Mouse (Mus musculus) frontal cortex, adult 2 months (tissue): ENCODE results near the gene Zfp536. TPM values are rescaled to one million over a fixed set of nuclear protein-coding genes. Genes with fewer than 3 reads are reported as not detected.

ENCODE experiments used
- DNase-seq, 2 experiments: peaks; one replicate each; pipeline ENCODE4 v3.0.0; 2022; ENCODE audit warnings: low spot score in 1 of 2; ENCODE audit errors: extremely low spot score in 1 of 2
- polyA plus RNA-seq: library from polyadenylated mRNA; depleted of rRNA; stranded (reverse); fragments of >200 nt; gene quantifications from 2 replicates; pipeline ENCODE4 v1.2.3, GENCODE M21; 2012

The Zfp536 gene
- polyA plus RNA-seq, 1 experiment, result 20.3 TPM

DNA sequence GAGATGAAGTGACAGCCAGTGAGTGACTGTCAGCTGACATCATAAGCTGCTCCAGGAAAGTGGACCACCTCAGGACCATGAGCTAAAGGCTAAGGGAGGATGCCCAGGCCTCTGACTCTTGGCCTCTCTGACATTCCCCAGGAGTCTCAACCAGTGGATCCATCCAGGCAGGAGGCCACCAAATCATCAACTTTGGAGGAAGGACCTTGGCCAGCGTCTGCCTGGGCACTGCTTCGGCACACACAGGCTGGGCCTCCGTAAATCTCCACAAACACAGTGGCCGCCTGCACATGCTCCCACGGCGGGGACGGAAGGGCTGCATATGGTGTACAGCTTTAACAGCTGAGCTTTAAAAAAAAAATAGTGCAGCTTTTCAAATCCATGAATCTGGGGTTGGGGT is 210.9 kb downstream of the Zfp536 start:
- DNase-seq, result no peak

DNA sequence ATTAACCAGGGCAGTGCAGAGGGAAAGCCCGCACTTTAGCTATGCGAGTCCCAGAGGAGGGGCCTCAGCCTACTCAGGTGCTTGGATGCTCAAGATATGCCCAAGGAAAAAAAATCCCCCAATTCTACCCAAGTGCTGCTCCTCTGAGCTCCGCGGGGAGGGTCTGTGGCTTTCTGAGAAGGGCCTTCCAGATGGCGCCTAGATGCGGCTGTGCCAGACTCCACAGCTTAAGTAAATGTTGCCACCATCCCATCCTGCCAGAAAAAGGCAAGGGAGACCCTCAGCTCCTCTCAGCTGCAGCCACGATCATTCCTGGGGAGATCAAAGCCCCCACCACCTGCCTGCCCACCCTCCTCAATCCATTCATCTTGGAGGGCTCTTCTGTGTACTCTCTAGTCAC is 212.9 kb downstream of the Zfp536 start:
- DNase-seq, result no peak

DNA sequence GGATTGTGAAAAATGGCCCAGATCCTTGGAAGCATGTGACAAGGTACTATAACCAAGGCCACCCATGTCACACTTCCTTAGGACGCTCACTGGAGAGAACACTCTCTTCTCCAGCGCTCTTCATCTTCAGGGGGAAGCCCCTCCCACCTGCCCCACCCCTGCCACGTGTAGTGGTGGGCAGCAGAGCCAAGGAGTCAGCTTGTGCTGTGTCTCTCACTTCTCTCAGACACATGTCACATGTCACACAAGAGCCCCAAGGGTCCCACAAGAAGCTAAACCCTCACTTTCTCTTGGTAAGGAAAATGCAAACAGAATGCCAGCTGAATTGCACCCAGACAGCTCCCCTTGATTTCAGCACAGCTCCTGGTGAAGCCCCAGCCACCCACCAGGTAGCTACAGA is 213.6 kb downstream of the Zfp536 start:
- DNase-seq, result no peak

DNA sequence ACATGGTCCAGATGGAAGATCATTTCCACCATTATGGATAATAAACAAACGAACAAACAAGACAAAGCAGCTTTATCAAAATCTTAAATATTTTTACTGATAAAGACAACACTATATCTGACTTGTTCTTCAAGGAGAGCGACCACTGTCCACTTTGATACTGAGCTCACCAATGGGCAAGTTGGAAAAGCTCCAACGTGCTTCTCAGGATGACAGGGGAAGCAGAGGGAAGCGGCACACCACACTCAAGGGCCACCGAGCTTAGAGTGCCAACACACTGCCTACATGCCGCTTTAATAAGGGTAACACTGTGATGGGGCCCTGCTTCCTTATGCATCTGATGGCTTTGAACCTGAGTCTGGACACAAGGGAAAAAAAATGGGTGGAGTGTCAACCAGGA is 214.1 kb downstream of the Zfp536 start:
- no peak for DNase-seq

DNA sequence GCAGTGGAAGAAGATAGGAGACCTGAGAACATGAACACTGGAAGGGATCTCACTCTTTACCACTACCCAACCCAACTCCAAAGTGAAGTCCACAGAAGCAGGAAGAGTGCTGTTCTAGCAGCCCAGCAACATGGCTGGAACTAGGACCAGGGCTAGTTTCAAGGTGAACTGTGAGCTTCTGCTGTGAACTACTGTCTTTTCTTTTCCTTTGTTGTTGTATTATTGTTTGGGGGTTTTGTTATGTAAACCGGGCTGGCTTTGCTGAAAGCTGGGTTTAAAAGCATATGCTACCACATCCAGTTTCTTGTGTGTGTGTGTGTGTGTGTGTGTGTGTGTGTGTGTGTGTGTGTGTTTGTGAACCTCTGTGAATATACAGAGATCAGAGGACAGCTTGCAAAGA is 216.6 kb downstream of the Zfp536 start:
- no peak for DNase-seq

DNA sequence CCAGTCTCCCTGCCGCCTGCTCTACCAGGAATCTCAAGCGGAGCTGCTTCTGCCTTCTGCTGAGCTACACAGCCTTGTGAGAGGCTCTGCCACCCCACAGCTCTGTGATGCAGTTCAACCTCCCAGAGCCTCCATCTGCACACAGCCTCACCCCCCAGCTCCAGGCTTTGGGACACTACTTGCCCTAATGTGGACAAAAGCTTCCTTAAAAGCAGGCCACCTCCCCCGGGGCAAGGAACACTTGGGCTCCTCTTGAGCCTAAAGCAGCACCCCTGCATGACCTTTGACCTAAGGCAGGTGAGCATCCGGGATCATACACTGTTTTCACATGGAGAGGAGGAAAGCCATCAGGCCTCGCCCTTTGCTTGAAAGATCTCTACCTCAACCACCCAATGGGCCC is 219.0 kb downstream of the Zfp536 start:
- DNase-seq, result no peak

DNA sequence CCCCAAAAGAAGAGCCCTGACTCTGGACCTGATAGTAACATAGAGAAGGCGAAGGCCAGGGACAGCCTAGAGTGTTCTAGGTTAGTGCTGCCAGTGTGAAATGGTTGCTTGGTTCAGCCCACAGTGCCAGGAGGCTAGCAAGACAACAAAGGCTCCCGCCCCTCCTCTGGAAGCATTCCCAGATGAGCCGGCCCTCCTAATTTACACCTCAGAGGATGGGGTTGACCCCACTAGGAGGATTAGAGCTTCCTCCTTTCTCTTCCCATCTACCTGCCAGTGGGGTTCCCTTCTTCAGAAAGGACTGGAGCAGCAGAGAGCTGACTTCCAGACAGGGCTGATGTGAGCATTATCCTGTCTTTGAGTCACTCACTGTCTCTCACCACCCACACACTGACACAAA is 219.8 kb downstream of the Zfp536 start:
- no peak for DNase-seq

DNA sequence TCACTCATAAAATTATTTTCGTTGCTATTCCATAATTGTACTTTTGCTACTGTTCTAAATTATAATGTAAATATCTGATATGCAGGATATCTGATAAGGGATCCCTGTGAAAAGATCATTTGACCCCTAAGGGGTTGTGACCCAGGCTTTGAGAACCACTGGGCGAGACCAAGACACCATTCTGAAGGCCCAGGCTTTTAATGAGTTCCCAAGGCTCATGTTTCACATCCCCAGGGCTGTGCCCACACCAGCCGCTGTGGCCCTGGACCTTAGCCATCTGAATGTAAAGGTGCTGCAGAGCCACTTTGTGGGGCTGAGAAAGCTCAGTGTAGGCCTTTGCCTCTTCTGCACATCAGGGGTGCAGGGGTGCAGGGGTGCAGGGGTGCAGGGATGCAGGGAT is 221.1 kb downstream of the Zfp536 start:
- DNase-seq, result no peak

DNA sequence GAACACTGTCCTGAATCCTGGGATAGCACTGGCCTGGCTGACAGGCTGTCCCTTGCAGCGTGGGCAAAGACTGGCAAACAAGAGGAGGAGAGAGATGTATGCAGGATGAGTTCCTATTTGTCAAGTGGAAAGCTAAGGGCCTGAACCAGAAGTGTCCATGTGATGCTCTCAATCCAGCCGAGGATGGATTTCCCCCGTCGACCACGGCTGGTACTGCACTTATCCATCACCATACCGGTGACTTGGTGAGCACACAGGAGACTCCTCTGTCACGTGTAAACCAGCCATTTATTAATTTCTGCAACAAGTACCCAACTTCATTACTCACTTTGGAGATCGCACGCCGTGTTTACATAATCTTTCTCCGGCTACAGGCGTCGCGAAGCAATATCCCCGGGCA is 224.6 kb downstream of the Zfp536 start:
- DNase-seq, result no peak

DNA sequence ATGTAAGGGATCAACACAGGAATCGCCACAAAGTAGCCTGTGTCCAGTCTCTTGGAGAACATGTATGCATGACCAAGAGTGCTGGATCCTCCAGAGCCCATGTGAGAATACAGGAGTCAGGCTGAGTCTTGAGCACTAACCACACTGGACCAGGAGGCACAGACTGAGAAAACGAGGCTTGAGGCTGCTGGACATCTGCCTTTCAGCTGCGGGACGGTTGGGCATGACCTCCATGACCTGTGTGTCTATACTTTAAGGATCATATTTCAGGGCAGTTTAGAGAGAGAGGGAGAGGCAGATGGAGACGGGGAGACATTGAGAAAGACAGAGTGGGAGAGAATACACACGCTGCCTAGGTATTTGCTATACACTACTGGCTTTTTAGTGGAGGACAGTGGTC is 229.4 kb downstream of the Zfp536 start:
- no peak for DNase-seq

DNA sequence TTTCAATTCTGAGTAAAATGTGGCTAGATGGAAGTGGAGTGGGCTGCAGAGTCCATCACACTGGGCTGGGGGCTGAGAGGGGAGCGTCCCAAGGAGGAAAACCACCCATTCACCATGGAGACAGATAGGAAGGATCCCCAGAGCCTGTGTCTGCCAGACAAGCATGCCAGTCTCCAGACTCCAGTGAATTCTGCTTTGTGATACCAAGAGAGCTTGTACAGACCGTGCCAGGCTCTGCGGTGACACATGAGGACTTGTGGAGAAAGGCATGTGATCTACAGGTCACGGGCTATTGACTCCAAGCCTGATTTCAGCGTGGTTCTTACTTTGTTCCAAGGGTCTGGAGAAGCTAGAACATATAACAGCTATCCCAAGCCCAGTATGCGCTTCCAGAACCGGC is 230.5 kb downstream of the Zfp536 start:
- DNase-seq, result no peak

DNA sequence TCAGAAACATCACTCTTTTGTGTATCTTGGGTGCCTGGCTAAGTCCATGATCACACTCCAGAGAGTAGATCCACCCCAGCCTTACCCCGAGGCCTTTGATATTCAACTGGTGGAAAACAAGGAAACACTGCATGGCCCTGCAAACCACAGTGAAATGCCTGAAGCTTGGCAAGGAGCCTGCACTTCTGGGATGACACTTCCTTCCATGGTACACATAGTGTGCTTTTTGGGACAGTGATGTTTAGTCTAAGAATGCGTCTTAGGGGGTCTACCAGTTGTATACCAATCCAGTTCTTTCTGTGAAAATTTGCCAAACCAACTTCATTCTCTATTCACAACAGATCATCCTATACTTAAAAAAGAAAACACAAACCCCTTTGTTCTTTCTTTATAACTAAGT is 242.3 kb downstream of the Zfp536 start:
- no peak for DNase-seq

DNA sequence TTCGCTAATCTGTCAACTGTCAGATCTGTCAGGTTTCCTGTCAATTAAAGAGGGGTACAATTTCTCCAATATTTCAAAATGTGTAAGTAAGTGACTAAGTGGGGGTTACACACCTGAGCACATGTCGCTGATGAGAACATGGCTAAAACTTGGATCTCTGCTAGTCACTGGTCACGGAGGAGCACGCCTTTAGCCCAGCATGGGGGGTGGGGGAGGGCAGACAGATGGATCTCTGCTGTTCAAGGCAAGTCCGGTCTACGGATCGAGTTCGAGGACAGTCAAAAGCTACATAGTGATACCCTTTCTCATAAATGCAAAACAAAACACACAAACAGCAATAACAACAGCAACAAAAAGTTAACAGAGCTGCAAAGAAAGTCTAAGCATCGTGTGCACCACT is 245.1 kb downstream of the Zfp536 start:
- DNase-seq, result no peak

DNA sequence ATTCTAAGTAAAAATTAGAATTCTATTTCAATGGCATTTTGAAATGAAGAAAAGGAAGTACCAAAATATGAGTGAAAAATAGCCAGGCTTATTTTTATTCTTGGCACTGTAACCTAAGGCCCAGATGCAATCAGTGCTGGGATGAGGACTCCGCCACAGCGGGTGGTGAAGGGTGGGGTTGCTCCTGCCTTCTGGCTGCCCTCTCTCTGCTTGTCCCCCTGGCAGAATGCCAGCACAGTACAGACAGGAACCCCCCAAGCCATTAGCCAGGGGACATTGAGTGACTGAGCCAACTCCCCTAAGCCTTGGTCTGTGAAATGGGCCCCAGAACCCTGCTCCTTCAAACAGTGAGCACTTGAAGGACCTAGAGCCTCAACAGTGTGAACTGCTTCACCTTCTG is 245.6 kb downstream of the Zfp536 start:
- DNase-seq, result no peak

DNA sequence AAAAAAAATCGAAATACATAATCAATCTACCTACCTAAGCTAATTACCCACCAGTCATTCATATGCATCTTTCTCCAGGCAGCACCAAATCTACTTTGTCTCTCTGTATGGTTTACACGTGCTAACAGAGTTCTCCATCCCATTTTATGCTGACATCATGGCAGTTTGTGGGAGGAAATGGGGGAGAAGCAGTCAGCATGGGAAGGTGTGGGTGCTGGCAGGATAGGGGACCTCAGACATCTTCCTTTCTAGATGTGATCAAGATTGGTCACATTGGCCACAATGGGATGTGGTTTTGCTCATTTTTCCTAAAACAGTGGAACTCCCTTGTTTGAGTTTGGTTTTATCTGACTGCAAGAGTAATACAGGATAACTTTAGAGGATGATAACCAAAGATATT is 252.0 kb downstream of the Zfp536 start:
- no peak for DNase-seq

DNA sequence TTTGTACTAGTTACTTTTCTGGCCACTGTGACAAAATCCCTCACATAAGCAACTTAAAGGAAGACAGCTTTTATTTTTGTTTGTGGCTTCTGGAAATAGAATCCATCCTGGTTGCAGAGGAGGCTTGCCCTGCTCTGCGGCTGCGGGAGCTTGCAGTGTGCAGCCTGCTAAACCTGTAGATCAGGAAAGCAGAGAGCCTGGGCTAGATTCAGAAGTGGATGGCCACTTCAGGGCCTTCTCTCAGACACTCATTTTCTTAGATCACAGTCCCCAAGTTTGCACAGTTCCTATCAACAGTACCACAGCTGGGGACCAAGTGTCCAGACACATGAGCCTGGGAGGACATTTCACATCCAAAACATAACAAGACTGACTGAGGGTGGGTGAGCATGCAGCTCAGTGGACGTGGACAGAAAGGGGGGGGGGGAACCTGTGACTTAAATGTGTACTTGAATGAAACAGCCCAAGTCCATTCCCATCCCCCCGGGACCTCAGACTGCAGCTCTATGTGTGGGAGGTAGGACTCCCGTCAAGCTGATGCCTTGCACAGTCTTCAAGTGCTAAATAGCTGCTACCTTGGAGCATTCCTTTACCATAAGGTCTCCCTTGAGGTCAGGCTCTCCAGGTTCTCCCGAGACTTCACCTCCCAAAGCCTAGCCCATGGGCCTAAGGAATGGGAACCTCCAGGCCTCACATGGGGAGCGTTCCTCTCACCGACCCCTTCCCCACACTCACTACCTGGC is 262.3 kb downstream of the Zfp536 start:
- no peak for DNase-seq

DNA sequence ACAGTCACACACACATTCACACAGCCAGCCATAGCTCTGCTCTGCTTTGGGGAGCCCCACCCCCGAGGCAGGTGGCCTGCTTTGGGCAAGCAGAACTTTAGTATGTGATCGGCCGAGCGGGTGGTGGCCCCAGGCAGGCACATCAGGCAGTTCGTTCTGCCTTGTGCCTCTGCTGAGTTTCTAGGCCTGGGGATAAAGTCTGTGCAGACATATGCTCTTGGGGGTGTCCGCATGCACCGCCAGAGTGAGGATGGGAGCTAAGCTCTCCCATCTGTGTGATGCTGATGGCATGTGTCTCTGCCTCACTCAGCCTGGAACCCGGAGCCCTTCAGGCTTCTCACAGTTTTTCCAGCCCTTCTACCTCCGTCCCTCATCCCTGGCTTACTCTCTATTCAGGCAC is 263.7 kb downstream of the Zfp536 start:
- no peak for DNase-seq

DNA sequence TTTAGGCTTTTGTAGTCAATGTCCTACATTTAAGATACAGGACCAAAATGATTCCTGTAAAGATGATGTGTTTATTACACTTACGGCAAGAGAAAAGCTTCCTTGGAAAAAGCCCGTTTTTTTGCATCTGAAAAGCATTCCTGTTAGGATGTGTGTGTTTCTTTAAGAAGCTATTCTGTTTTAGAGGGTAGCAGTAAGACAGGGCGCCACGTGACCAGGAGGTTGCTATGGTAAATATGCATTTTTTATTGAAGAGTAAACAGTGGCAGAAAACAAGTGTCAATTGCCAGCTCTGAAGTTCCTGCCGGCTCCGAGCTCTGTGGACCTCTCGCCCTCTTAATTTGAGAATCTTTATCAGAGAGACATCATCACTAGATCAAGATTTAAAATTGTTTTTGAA is 267.9 kb downstream of the Zfp536 start:
- no peak for DNase-seq

DNA sequence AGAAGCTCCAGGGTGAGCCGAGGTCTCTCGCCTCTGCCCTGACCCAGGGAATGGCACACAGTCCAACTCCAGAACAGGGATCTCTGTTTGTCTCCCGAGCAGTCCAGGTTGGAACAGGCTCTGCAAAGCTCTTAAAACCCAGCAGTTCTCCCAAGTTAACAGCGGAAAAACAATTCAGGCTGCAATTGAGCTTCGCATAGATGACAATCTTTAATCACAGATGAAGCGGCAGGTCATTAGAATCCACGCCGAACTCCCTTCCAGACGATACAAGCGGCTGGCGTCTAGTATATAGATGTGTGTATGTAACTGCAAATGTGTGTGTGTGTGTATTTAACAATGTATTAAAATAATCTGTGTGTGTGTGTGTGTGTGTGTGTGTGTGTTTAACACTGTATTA is 268.3 kb downstream of the Zfp536 start:
- DNase-seq, result no peak

DNA sequence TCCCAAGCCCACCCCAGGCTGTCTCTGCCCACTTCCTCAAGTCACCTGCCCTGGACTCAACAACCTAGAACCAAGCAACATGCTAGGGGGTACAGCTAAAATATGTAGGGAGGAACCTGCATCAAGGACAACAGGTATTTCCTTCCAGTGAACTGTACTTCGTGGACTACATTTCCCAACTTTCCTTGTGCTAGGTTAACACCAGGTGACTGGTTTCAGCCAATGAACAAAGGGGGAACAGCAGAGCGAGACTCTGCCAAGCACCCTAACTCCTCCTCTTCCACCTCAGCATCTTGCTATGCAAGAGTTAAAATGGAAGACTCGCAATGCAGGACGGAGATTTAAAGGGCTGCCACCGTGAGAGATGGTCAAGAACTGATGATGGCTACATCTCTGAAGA is 274.6 kb downstream of the Zfp536 start:
- DNase-seq, result no peak

DNA sequence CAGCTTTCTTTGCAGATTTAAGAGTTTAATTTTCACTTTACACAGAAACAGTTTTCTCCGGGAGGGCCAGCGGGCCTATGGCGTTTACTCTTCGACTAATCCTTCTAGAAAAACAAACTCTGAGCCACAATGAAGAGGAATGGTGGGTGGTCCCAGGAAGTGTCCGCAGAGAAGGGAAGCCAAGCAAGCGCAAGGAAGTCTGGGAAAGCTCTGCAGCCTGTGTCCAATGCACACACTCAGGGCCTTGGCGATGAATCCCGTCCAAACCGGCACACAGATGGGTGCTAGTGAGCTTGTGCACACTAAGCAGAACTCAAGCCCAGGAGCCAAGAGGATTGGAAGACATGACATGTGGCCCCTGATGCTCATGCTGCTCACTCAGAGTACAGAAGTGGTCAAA is 276.9 kb downstream of the Zfp536 start:
- no peak for DNase-seq

DNA sequence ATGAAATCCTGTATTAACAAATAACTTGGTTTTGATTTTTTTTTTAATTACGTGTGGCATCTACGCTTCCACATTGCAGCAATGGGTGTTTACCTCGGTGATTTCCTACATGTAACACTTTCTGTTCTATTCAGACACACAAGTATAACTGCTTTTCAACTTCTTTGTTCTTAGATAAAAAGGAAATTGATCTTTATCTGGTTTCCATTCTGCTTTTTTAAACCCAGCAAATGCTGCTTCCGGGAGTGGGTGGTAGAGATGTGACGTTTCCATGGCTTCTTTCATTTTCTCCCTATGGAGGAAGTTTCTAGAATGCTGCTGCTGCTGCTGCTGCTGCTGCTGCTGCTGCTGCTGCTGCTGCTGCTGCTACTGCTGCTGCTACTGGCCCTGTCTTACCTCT is 283.1 kb downstream of the Zfp536 start:
- DNase-seq, result no peak

DNA sequence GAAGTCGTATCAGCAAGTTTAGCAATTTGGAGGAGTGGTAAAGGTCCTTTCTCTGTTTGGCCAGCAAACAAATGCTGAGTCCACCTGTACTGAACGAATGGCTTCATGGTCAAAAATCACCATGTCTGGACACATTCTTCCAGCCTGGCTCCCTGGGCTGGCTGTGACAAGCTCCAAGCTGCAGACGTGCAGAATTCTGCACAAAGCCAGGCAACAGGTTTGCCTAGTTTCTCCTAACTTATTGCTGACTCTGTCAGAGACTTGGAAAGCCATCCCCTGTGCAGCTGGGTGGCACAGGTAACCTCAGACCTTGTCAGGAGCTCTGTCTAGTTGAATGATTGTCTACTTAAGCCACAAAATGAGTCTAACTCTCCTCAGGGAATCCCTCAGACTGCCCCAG is 288.5 kb downstream of the Zfp536 start:
- DNase-seq, result no peak
